Mouse (Mus musculus): ENCODE results near the gene Smarcd1. TPM values are rescaled to one million over a fixed set of nuclear protein-coding genes. Genes with fewer than 3 reads are reported as not detected.
"Not testable (repeated sequence)": the region's sequence is repeated elsewhere in the genome, so short reads cannot be mapped to it uniquely, and the experiment has no call there.

The Smarcd1 gene
- total RNA-seq, 2 experiments from 2014 or later: 159 to 164 TPM

DNA sequence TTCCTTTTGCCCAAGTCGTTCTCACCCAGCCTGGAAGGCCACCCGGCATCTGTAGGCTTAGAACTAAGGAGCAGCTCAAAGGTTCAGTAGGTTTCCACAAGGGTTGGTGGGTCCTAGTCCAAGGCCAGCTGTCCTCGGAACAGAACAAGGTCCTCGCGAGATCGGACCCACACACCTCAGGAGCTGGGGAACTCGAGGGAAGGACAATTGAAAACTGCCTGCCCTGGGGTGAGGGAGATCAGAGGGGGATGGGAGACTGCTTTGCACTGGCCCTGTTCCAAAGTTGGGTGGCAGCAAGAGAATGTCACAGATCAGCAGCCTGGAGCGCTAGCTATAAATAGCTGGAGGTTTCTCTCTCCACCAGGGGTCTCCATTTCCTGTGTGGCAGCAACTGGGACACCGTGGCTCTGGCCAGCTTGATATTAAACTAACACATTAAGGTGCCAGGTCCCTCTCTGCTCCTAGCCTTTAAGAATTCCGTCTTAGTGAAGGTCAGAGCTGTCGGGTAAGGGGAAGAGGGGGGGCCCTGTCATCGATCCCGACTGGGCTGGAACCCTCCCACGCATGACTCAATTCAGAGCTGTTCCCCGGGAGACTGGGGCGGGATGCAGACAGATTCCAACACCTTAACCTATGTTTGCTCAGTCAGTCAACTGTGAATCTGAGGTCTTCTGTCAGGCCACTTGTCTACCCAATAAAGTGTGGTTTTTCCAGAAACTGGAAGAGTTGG is 22.5 kb downstream of the Smarcd1 start:
- intact Hi-C loops (cut with DNase I): loop anchor here (2.0 to 5.0 kb wide), 2 partner anchors 48 to 178 kb away; partner anchors contain the start of gene Cers5
- peak; percentile 73 to 78 for DNase-seq (ENCODE audit: low spot score in 2 of 2)

DNA sequence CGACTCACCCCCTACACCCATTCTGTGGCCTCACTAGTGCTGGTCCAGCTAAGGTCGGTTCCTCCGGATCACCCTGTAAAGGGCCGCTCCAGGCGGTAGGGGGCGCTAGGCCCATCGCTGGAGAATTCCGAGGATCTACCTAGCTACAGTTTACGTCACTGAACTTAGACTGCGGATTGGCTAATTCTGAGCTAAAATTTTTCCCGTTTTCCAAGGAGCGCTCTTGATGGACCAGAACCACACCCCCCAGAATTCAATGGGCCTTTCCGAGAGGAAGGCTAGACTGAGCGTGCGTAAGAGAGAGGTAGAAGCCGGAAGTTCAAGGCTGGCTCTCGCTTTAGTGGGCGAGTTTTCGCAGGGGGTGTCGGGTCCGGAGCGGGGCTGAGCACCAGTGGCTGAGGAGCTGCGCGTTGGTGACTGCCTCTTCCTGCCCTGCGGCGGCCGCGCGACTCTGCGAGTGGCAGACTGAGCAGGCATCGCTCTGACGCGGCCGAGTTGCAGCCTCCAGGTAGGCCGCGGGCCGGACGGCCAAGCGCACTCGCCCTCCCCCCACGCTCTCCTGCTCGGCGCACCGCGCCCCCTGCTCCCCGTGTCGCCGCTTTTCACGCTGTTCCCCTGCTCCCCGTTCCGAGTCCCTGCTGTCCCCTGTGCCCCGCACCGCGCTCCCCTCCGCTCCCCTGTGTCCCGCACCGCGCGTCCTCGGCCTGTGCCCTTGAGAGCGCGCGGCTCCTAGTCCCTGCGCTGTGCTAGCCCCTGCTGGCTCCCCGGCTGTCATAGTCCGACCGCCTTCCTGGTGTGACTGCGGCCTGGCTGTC is 23.6 kb downstream of the Smarcd1 start, which contains the start of gene Cox14:
Cox14 (plus strand) TSS at position 278 of the 815 bp plus-strand sequence.
- intact Hi-C loops (cut with DNase I): loop anchor here (2.0 to 5.0 kb wide), 2 partner anchors 47 to 177 kb away; partner anchors contain the start of gene Cers5
- peak; percentile 95 to 99 for DNase-seq (ENCODE audit: low spot score in 2 of 2)

GRCm38 (mm10) chr15:99726549-99726948 is 24.6 kb downstream of the Smarcd1 start:
- intact Hi-C loops (cut with DNase I): loop anchor here (5.0 kb wide), 1 partner anchor 176 kb away; no protein-coding TSS in a partner anchor
- no peak for DNase-seq (ENCODE audit: low spot score in 2 of 2)

DNA sequence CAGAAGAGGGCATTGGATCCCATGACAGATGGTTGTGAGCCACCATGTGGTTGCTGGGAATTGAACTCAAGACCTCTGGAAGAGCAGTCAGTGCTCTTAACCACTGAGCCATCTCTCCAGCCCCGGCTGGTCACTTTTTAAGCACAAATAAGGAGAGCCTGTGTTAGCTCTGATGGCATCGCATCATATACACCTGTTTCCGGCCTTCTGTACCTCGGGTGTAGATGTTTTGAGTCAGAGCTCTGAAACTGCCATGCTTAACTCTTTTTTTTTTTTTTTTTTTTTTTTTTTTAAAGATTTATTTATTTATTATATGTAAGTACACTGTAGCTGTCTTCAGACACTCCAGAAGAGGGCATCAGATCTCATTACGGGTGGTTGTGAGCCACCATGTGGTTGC is 25.1 kb downstream of the Smarcd1 start:
- intact Hi-C loops (cut with DNase I): loop anchor here (5.0 kb wide), 1 partner anchor 175 kb away; no protein-coding TSS in a partner anchor
- DNase-seq (ENCODE audit: low spot score in 2 of 2): not testable (repeated sequence)

DNA sequence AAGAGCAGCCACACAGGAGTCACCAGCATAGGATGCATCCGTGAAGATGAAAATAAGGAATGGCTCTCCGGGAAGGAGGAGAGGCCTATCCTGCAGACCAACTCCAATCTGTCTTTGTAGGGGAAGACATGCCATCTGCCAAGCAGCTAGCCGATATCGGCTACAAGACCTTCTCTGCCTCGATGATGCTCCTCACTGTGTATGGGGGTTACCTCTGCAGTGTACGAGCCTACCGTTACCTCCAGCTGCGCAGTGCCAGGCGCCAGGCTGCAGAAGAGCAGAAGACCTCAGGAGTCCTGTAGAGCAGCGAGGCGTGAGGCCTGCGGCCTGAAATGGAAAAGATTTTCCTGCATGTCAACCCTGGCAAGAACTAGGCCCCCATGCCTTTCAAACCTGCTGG is 25.6 kb downstream of the Smarcd1 start:
- intact Hi-C loops (cut with DNase I): loop anchor here (5.0 kb wide), 1 partner anchor 175 kb away; no protein-coding TSS in a partner anchor

DNA sequence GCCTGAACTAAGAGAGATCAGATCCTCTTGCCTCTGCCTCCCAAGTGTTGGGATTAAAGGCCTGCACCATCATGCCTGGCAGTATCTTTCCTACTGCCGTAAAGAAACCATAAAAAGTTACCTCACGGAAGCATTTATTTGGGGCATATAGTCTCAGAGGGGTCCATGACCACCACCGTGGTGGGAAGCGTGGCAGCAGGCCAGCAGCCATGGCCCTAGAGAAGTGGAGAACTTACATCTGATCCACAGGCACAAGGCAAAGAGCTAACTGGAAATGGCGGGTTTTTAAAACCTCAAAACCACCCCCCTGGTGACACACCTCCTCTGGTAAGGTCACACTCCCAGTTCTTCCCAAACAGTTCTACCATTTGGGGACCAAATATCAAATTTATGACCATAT is 26.3 kb downstream of the Smarcd1 start:
- DNase-seq (ENCODE audit: low spot score in 2 of 2): no peak
- intact Hi-C loops (cut with DNase I): loop anchor here (5.0 kb wide), 1 partner anchor 174 kb away; no protein-coding TSS in a partner anchor

More for the DNA sequence above, 25.6 kb downstream of the Smarcd1 start:
- no peak for DNase-seq (ENCODE audit: low spot score in 2 of 2)

DNA sequence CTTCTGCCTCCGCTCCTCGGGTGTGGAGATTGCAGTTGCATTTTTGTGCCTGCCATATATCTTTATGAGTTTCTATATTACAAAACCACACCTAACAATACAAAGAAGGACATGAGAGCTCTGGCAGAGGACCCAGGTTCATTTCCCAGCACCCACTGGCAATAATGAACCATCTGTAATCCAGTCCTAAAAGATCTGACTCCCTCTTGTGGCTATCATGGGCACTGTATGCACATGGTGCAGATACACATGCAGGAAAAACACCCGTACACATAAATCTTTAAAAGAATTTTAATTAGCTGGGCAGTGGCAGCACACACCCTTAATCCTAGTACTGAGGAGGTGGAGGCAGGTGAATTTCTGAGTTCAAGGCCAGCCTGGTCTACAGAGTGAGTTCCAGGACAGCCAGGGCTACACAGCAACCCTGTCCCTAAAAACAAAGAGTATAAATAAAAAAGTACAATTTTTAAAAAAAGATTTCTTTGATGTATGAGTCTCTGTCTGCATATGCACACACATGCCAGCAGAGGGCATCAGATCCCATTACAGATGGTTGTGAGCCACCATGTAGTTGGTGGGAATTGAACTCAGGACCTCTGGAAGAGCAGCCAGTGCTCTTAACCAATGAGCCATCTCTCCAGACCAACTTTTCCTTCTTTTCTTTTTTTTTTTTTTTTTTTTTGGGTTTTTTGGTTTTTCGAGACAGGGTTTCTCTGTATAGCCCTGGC is 27.3 kb downstream of the Smarcd1 start:
- no peak for DNase-seq (ENCODE audit: low spot score in 2 of 2)
- intact Hi-C loops (cut with DNase I): loop anchor here (5.0 kb wide), 1 partner anchor 173 kb away; no protein-coding TSS in a partner anchor

GRCm38 (mm10) chr15:99731167-99731566 is 29.2 kb downstream of the Smarcd1 start:
- no peak for DNase-seq (ENCODE audit: low spot score in 2 of 2)

DNA sequence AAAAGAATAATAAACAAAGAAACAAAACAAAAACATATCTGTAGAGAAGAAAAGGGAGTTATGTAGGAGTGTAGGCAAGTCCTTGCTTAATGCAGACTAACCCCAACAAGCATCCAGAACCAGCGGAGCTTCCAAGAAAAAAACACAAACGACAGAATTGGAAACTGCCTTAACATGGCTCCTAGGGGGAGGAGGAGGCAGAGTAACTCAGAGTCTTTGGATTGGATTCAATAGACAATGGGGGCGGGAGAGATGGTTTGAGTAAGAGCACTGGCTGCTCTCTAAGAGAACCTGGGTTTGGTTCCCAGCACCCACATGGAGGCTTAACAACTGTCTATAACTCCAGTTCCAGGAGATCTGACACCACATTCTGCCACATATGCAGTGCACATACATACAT is 29.7 kb downstream of the Smarcd1 start:
- intact Hi-C loops (cut with DNase I): no loop called here
- DNase-seq (ENCODE audit: low spot score in 2 of 2): no peak

More at GRCm38 (mm10) chr15:99731167-99731566, 29.2 kb downstream of the Smarcd1 start:
- intact Hi-C loops (cut with DNase I): no loop called here

GRCm38 (mm10) chr15:99733186-99733585 is 31.3 kb downstream of the Smarcd1 start:
- no peak for DNase-seq (ENCODE audit: low spot score in 2 of 2)
- intact Hi-C loops (cut with DNase I): no loop called here

DNA sequence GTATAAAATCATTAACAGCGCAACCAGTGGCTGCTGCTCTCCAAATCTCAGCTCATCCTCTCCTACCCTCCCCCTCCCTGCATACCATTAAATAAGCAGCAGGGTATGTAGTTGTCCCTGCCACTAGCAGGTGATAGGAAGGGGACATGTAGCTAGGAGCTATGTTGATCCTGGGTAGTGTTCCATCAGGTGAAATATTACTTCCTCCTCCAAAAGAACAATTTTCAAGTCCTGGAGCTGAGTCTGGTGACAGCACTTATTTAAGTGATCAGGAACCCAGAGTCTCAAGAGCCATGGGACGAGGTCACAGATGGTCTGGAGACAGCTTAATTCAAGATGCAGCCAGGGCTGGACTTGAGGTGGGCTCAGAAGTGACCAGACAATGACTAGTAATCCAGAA is 33.7 kb downstream of the Smarcd1 start:
- intact Hi-C loops (cut with DNase I): no loop called here
- DNase-seq (ENCODE audit: low spot score in 2 of 2): peak; percentile 100

- intact Hi-C loops (cut with DNase I): no loop called here
- peak in 1 of 2 experiments; percentile 64 for DNase-seq (ENCODE audit: low spot score in 2 of 2)
Observed at GRCm38 (mm10) chr15:99736675-99737074, 34.7 kb downstream of the Smarcd1 start.

DNA sequence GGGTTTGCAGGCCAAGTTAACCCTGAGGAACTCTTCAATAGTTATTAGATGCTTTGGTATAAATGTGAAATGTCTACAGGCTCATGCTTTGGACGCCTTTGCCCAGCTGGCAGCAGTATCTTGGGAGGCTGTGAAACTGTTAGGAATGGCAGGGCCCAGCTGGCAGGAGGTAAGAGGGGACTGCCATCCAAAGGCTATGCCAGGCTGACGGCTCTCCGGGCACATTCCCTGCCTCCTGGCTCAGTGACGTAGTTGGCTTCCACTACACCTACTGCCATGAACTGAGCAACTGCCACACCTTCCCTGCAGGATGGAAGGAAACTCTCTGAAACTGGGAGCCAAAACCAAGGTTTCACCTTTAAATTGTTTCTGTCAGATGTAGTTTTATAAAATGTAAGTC is 38.3 kb downstream of the Smarcd1 start:
- DNase-seq (ENCODE audit: low spot score in 2 of 2): no peak
- intact Hi-C loops (cut with DNase I): no loop called here

DNA sequence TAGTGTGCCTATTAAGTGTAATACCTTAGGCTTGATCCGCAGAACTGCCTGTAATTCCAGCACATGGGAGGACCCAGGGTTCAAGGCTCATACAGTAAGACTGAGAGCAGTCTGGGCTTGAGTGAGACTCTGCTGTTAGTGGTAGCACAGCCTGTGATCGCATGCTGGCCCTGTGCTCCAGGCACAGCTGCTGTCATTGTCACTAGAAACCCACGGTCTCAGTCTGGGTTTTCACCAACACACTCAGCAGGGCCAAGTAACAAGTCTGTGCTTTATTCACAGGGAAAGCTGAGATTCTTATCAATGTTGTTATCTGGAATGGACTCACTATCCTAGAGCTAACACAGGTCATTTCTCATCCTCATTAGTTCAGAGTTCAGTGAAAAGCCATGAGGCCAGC is 52.3 kb downstream of the Smarcd1 start:
- DNase-seq (ENCODE audit: low spot score in 2 of 2): peak in 1 of 2 experiments; percentile 18

More for the DNA sequence above, 52.3 kb downstream of the Smarcd1 start:
- intact Hi-C loops (cut with DNase I): no loop called here

Other genes starting within 250 kb of the Smarcd1 start
- gene Nckap5l, start 244.4 kb upstream of the Smarcd1 start, total RNA-seq (2021): 10 to 100 TPM; 16.8 to 22.3 TPM
- gene Bcdin3d, start 227.4 kb upstream of the Smarcd1 start, total RNA-seq (2021): 1 to 10 TPM; 4.6 to 4.9 TPM
- 100 to 1,000 TPM; 318 to 355 TPM for gene Faim2, start 174.0 kb upstream of the Smarcd1 start, total RNA-seq (2021)
- not detected for gene Aqp2, start 123.1 kb upstream of the Smarcd1 start, total RNA-seq (2021)
- under 1 TPM; 0.50 to 0.76 TPM for gene Aqp5, start 111.3 kb upstream of the Smarcd1 start, total RNA-seq (2021)
- under 1 TPM; 0.48 to 0.62 TPM for gene Aqp6, start 100.7 kb upstream of the Smarcd1 start, total RNA-seq (2021)
- gene Racgap1, start 50.5 kb upstream of the Smarcd1 start, total RNA-seq (2021): 1 to 10 TPM; 6.8 to 9.2 TPM
- 10 to 100 TPM; 73.8 to 78.5 TPM for gene Asic1, start 31.8 kb upstream of the Smarcd1 start, total RNA-seq (2021)
- gene Gm17349, start 3.4 kb downstream of the Smarcd1 start, total RNA-seq (2021): 1 to 10 TPM; 7.1 to 7.6 TPM
- 10 to 100 TPM; 86.4 to 88.3 TPM for gene Gpd1, start 15.4 kb downstream of the Smarcd1 start, total RNA-seq (2021)
- 100 to 1,000 TPM; 126 to 128 TPM for gene Cox14, start 23.5 kb downstream of the Smarcd1 start, total RNA-seq (2021)
- gene Cers5, start 70.8 kb downstream of the Smarcd1 start, total RNA-seq (2021): 10 to 100 TPM; 38.8 to 39.6 TPM
- gene Lima1, start 173.3 kb downstream of the Smarcd1 start, total RNA-seq (2021): 1 to 10 TPM; 9.1 to 9.3 TPM

All from left cerebral cortex, postnatal 25 days (tissue).